Mouse (Mus musculus): ENCODE data around the gene Dppa1.

- TF ChIP-seq EP300 (IDR thresholded peaks at IDR 0.05; ENCODE audit: low read depth) (no peak), CTCF (IDR thresholded peaks at IDR 0.05; ENCODE audit: low read depth) (no peak)
These were observed 38.0 kb upstream of the Dppa1 start for GRCm38 (mm10) chr11:46667105-46667504.
